Mouse (Mus musculus): ENCODE measurements around the gene Gm20509.
"Not testable (repeated sequence)": the region's sequence is repeated elsewhere in the genome, so short reads cannot be mapped to it uniquely, and the experiment has no call there.

GRCm38 (mm10) chr9:73079349-73079748, 22.9 kb upstream of the Gm20509 start:
- TF ChIP-seq POLR2A (IDR thresholded peaks at IDR 0.05; ENCODE audit: low read depth, low read length); CTCF (conservative IDR thresholded peaks at IDR 0.05 in 1 of 2, IDR thresholded peaks at IDR 0.05 in 1 of 2; ENCODE audit: low read depth in 2 of 2, low read length in 2 of 2); BHLHE40 (IDR thresholded peaks at IDR 0.05; ENCODE audit: low read depth, low read length); RCOR1 (conservative IDR thresholded peaks at IDR 0.05; ENCODE audit: low read depth, low read length); TCF12 (IDR thresholded peaks at IDR 0.05; ENCODE audit: low read depth, low read length); EP300 (IDR thresholded peaks at IDR 0.05; ENCODE audit: low read length); JUND (conservative IDR thresholded peaks at IDR 0.05; ENCODE audit: low read depth, low read length); ZMIZ1 (IDR thresholded peaks at IDR 0.05; ENCODE audit: low read depth, low read length); MYC (IDR thresholded peaks at IDR 0.05; ENCODE audit: low read depth, low read length); CHD1 (IDR thresholded peaks at IDR 0.05; ENCODE audit: low read depth, low read length); UBTF (IDR thresholded peaks at IDR 0.05; ENCODE audit: low read depth, low read length): not testable (repeated sequence)
